Mouse (Mus musculus) natural killer cell, adult 2 months (primary cell): ENCODE measurements around the gene 4933402N03Rik.

Experiments
- DNase-seq, 2 experiments: peaks; one replicate each; pipeline ENCODE4 v3.0.0; 2022; ENCODE audit warnings: low spot score in 2 of 2

Gene 4933402N03Rik

GRCm38 (mm10) chr7:131146214-131146613, at the start of gene 4933402N03Rik:
Gene 4933402N03Rik, minus strand, starts transcription at chr7:131146314.
- no peak for DNase-seq

- DNase-seq = no peak
These were observed 41.9 kb upstream of the 4933402N03Rik start for GRCm38 (mm10) chr7:131187996-131188395.

GRCm38 (mm10) chr7:131187047-131187446, 40.9 kb upstream of the 4933402N03Rik start:
- DNase-seq = no peak

GRCm38 (mm10) chr7:131184339-131184738, 38.2 kb upstream of the 4933402N03Rik start:
- no peak for DNase-seq

- DNase-seq = no peak
These were observed 36.6 kb upstream of the 4933402N03Rik start for GRCm38 (mm10) chr7:131182685-131183084.

GRCm38 (mm10) chr7:131174121-131174520, 28.0 kb upstream of the 4933402N03Rik start, which contains the start of gene 5430419D17Rik:
Gene 5430419D17Rik, plus strand, starts transcription at chr7:131174402.
- DNase-seq = no peak

- DNase-seq = no peak
These were observed 23.0 kb upstream of the 4933402N03Rik start for GRCm38 (mm10) chr7:131169099-131169498.

GRCm38 (mm10) chr7:131167771-131168170, 21.7 kb upstream of the 4933402N03Rik start:
- no peak for DNase-seq

GRCm38 (mm10) chr7:131162251-131162650, 16.1 kb upstream of the 4933402N03Rik start:
- no peak for DNase-seq

GRCm38 (mm10) chr7:131153044-131153443, 6.9 kb upstream of the 4933402N03Rik start:
- no peak for DNase-seq

GRCm38 (mm10) chr7:131150179-131150578, 4.1 kb upstream of the 4933402N03Rik start:
- no peak for DNase-seq

- no peak for DNase-seq
These were observed 12.9 kb downstream of the 4933402N03Rik start for GRCm38 (mm10) chr7:131133181-131133580.

GRCm38 (mm10) chr7:131130021-131130420, 16.1 kb downstream of the 4933402N03Rik start:
- no peak for DNase-seq

GRCm38 (mm10) chr7:131122210-131122807, 23.8 kb downstream of the 4933402N03Rik start:
- no peak for DNase-seq

GRCm38 (mm10) chr7:131114434-131114833, 31.7 kb downstream of the 4933402N03Rik start:
- no peak for DNase-seq

- DNase-seq = no peak
These were observed 32.4 kb downstream of the 4933402N03Rik start for GRCm38 (mm10) chr7:131113676-131114075.

- DNase-seq = peak in 1 of 2 experiments; percentile 3
These were observed 33.6 kb downstream of the 4933402N03Rik start for GRCm38 (mm10) chr7:131112486-131112885.
